Mouse (Mus musculus) common myeloid progenitor, adult 5-6 weeks (primary cell): ENCODE measurements at regions not wholly inside any gene's neighbourhood (a gene's known extent, or its start where the extent isn't known, plus 50 kb on each side); places are given as distances from the start of the nearest gene placed in this dataset.
A peak's percentile ranks its signal among the peaks of the same experiment; 100 is the strongest.

Source experiments
- ATAC-seq: replicated peaks from 2 replicates; pipeline ENCODE4 v1.8.0; 2016; ENCODE audit warnings: low read depth, mild to moderate bottlenecking, moderate TSS enrichment, inconsistent platforms; ENCODE audit not compliant: poor library complexity, severe bottlenecking

DNA sequence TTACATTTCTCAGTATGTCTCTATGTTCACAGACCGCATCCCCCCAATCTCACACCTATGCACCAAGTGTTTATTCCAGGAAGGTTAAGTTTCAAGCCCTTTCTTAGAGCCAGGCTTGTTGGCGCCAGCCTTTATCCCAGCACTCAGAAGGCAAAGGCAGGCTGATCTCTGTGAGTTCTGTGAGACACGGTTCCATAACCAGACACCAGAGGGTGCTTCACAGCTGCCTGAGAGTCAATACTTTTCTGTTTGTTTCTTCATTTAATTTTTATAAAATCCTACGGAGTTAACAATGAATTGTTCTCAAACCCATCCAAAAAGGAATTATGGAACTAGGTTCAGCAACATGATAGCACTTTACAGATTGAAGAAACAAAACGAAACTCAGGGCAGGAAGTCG, 71.8 kb upstream of the Ak4 start:
- no peak for ATAC-seq

DNA sequence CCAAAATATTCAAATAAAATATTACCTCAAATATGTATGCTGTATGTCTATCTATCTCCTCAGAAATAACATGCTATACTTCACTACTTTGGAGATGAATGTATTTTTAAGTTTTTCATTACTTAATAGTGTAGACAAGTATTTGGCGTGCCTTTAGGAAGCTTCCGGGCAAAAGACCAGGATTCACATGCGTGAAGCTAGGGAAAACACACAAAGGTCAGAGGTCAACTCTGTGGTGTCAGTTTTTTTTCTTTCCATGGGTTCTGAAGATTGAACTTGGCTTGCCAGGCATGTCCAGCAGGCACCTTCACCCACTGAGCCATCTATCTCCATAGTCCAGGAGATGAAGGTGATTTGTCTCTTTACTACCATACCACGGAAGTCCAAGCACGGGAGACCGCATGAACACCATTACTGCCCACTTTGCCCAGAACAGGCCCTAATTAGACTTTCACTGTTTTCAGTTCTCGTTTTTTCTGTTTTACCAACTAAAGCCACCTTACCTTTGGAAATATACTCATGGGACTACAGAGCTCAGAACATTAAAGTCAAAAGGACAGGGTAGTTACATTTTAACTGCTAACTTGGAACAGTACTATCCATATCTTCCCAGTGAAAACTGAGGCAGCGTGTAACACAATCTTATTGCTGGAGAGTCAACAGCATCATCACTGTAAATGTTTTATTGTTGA, 76.9 kb upstream of the Ak4 start:
- ATAC-seq, result no peak

DNA sequence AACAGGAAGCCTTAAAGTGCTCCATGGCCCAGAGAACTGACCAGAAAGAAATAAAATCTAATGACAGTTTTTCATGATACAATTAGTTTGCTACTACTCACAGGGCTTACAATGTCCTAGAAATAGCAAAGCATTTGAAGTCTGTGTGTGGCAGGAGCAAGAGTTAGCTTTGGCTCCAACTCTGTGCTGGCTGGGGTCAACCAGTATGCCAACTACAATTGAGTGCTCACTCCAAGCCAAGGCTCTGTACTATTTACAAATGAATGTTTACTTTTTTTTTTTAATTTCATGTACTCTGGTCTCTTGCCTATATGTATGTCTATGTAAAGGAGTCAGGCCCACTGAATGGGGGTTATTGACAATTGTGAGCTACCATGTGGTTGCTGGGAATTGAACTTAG, 75.7 kb upstream of the Jak1 start:
- no peak for ATAC-seq

DNA sequence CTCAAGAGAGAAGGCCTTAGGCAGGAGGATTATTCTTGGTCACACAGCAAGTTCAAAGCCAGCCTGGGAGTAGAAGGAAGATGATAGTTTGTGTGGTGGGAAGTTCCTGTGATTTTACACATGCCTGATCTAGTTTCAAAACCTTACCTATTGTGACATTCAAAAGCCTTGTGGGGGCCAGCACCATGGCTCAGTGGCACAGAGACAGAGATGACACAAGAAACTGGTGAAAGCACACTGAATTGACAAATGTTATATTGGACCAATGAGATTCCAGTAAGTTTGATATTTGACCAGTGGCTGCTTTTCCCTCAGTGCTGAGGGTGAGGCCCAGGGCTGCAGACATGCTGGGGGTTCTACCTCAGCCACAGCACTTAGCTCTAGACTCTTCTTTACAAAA, 73.1 kb upstream of the Jak1 start:
- ATAC-seq, result no peak

DNA sequence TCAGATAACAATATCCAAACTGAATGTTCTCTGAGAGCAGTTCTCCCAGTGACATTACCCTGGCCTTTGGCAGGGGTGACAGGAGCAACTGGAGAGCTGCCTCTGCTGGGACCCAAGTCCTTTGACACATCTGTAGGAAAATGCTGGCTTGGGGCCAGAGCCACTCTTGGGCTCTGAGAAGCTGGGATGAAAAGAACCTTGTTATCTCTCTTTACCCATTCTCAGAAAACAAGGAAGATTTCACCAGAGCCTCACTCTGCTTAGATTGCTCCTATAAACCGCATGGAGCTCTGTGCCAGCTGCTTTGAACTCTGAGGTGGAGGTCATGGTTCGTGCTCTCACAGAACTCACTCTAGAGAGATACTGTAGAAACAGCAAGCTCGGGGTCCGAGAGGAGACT, 71.7 kb upstream of the Jak1 start:
- ATAC-seq, result no peak

DNA sequence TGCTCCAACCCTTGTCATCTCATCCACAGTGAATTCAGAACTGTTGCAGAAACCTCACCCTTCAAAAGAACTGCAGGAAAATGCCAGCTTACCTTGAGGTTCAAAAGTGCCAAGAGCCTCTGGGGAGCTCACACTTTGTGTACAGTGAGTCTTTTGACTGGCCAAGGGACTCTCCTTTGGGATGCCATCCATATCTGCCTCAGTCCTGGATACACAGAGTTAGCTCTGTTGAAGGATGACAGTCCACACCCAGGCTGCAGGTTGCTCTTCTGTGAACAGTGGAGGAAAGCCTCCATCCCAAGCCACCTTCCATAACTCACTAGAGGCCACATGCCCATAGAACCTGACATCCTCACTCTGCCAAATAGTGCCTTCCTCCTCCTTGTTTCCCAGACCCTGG, 71.3 kb upstream of the Jak1 start:
- ATAC-seq, result no peak

DNA sequence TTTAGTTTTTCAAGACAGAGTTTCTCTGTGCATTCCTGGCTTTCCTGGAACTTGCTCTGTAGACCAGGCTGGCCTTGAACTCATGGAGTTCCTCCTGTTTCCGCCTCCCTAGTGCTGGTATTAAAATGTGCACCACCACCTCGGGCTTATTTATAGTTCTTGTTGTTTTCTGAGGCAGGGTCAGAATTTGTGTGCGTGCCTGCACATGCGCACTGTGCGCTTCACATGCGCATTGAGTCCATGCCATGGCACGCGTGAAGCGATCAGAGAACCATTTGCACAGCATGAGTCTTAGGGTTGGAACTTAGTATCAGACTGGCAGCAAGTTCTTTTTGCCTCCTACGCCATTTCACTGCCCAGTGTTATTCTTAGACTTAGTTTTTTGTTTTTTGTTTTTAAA, 68.8 kb upstream of the Jak1 start:
- ATAC-seq, result no peak

DNA sequence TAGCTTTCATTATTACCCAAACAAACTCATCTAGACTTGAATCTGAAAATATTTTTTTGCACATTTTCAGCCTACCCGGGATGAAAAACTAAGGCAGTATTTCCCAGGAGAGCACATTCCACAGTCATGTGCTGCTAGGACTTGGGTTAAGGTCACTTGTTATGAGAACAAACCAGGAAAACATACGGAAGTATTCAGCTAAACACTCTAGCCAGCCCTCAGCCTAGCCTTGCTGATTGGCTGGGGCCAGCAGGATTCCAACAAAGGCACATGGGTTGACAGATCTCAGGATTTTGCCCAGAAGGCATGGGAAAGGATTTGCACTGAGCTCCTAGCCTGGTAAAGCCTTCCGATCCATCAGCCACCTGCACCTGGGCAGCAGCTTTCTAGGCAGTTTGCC, 68.0 kb upstream of the Jak1 start:
- no peak for ATAC-seq

DNA sequence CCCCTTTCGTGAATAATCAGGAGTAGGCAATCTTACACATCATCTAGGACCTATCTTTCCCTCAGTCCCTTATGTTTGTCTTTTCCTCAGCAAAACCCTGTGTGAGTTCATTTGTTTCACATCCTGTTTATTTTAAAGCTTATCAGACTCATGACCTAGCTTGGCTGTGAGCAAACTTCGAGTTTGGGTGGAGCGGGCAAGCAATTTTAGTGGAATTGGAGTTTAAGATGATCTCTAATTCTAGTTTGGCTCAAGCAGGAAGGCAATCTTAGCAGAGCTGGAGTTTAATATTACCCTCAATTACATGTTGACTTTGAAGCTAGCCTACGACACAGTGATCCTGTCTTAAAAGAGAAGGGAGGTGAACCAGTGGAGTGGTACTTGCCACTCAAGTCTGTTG, 66.1 kb upstream of the Jak1 start:
- no peak for ATAC-seq

DNA sequence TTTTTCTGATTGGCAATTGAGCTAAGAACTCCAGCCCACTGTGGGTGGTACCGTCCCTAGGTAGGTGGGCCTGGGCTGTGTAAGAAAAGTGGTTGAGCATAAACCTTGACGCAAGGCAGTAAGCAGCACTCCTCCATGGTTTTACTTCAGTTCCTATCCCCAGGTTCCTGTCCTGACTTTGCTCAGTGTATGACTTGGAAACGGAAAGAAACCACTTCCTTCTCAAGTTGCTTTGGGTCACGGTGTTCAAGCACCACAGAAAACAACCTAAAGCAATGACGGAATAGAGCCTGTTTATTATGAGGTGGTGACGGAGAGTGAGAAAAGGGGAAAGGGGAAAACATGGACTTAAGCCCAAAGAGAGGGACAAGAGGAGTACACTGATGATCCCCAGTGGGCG, 64.0 kb upstream of the Jak1 start:
- peak; percentile 78 for ATAC-seq

DNA sequence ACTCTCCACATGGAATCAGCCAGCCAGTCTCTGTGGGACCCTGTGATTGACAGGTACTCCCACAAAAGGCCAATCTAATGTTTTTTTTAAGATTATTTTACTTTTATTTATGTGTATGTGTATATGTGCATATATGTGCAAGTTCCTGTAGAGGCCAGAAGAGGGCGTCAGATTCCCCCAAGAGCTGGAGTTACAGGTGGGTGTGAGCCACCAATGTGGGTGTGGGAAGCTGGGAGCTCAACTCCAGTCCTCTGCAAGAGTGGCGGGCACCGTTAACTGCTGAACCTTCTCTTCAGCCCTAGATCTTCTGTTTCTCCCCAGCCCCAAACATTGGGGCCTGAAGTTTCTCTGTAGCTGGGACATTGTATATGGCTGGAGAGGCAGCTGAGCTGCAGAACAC, 61.0 kb upstream of the Jak1 start:
- ATAC-seq, result no peak

DNA sequence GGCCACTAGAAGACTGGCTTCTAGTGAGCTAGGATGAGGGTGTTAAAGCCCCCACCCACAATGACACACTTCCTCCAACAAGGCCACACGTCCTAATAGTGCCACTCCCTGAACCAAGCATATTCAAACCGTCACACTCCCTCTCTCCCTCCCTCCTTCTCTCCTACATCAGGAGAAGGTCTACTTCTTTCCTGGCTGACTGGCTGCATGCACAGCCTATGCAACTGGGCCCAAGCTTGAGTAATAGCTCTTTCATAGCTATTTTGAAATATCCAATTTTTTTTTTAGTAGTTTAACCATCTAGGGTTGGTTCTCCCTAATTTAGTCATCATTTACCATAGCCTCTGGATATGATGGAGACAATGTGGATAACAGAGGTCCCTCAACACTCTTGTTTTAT, 56.6 kb upstream of the Jak1 start:
- ATAC-seq, result no peak

DNA sequence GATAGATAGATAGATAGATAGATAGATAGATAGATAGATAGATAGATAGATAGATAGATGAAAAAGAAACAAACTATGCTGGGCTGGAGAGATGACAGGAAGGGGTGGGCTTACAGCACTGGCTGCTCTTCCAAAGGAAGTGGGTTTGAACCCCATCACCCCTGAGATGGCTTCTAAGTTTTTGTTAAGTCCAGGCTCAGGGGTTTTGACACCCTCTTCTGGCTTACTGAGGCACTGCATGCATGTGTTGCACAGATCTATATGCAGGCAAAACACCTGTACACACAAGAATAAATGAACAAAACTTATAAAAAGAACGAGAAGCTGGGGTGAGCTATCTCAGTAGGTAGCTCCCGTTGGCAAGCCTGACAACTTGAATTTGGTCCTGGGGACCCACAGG, 55.5 kb upstream of the Jak1 start:
- peak; percentile 81 for ATAC-seq

DNA sequence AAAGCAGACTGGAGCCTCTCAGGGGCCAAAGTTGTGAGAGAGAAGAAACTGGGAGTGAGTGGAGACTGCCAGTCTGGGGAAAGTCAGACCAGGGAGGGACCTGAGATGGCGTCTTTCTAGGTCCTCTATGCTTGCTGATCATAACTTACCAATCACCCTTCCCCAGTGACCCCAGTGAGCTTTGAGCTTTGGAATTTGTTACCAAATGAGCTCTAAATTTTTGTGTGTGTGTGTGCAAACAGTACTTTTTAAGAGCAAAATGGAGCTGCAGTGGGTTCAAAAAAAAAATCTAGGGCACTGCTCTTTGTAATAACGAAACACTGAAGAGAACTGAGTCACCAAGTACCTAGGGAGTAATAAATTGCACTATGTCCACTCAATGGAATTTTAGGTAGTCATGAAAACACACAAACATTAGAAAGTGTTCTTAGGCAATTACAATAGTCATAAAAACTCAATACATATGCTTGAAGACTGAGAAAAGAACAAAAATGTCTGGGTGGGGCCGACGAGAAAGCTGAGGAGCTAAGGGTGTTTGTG, 54.7 kb upstream of the Jak1 start:
- ATAC-seq, result no peak

DNA sequence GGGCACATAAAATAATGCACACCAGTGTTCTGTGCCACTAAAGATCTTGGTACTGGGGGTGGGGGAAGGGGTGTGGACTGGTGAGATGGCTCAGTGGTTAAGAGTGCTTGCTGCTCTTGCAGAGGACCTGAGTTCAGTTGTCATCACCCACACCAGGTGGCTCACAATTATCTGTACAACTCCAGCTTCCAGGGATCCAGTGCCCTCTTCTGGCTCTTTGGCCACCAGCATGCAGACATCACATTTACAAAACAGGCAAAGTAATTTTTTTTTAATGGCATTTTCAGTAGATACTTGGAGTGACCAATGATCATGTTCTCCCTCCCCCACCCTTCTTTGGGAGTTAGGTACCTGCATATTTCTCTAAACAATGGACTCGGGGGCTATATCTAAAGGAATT, 53.8 kb upstream of the Jak1 start:
- no peak for ATAC-seq

DNA sequence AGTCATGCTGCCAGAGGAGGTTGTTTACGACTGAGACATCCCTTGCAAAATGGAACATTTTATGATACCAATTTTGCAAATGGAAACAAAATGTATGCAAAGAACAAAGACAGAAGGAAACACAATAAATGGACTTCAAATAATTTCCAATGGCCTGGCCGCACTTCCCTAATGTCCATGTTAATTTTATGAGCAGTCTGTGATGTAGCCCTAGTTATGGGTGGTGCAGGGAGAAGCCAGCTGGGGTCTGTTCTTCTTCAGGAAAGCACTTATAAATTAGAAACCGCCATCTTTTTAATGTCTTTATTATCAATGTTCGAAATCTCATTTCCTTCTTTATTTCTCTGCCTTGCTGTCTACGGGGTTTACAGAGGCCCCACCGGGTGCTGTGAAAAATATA, 51.0 kb upstream of the Jak1 start:
- ATAC-seq, result no peak
